Mouse (Mus musculus) midbrain, embryonic 13.5 days (tissue): ENCODE measurements at regions not wholly inside any gene's neighbourhood (a gene's known extent, or its start where the extent isn't known, plus 50 kb on each side); places are given as distances from the start of the nearest gene placed in this dataset.

Source experiments
- ATAC-seq: fragments of 200-750 bp; cut with Nextera tagmentation; 2 replicates; pipeline ENCODE4 v1.8.0; 2017; ENCODE audit warnings: mild to moderate bottlenecking, moderate TSS enrichment, moderate library complexity
- H3K27ac ChIP-seq: fragments of 300-500 bp; sonication (generic); 2 replicates; pipeline ENCODE4 v1.5.1; 2015; ENCODE audit warnings: inconsistent platforms, mild to moderate bottlenecking, moderate library complexity
- H3K27me3 ChIP-seq: fragments of 300-500 bp; sonication (generic); 2 replicates; pipeline ENCODE4 v1.6.1; 2015; ENCODE audit warnings: mild to moderate bottlenecking, inconsistent platforms
- H3K36me3 ChIP-seq: fragments of 300-500 bp; sonication (generic); 2 replicates; pipeline ENCODE4 v1.6.1; 2015; ENCODE audit warnings: mild to moderate bottlenecking, inconsistent platforms
- H3K4me1 ChIP-seq: fragments of 300-500 bp; sonication (generic); replicated peaks from 2 replicates; pipeline ENCODE4 v1.6.1; 2015; ENCODE audit warnings: inconsistent platforms
- H3K4me2 ChIP-seq: fragments of 300-500 bp; sonication (generic); replicated peaks from 2 replicates; pipeline ENCODE4 v1.6.1; 2015; ENCODE audit warnings: moderate library complexity, mild to moderate bottlenecking, inconsistent platforms
- H3K4me3 ChIP-seq: fragments of 300-500 bp; sonication (generic); replicated peaks from 2 replicates; pipeline ENCODE4 v1.5.1; 2015; ENCODE audit warnings: mild to moderate bottlenecking, inconsistent platforms
- H3K9ac ChIP-seq: fragments of 300-500 bp; sonication (generic); replicated peaks from 2 replicates; pipeline ENCODE4 v1.6.1; 2015; ENCODE audit warnings: mild to moderate bottlenecking, inconsistent platforms
- H3K9me3 ChIP-seq: fragments of 300-500 bp; sonication (generic); 2 replicates; pipeline ENCODE4 v1.6.1; 2016; ENCODE audit warnings: mild to moderate bottlenecking, inconsistent platforms
- WGBS: fragments of 180-500 bp; shearing (Covaris S2); methylation state at CpG from one replicate; pipeline ENCODE4 v1.1.7; 2015; 5-methylcytosine and 5-hydroxymethylcytosine counted together

DNA sequence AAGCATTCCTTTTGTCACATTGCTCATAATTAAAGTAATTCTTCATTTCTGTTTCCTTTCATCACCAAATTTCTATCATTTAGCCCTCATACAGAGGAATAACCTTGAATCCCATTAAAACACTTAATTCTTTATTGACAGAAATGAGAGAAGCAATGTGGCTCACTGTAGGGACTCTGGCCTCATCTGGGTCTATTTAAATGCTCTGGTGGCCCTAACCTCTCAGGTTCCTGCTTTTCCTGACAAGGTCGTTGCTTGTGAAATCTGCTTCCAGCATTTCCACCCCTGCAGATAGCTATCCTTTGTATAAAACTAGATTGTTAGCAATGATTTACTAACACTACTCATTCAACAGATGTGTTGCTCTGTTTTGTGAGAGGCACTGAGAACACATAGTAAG, 163.6 kb upstream of the Xrcc4 start:
- Histone ChIP-seq H3K9me3 (no peaks in the 10 kb centered on the region), H3K27me3 (no peaks in the 10 kb centered on the region), H3K9ac (no peak overlapping the region), H3K4me2 (no peak overlapping the region), H3K4me3 (no peak overlapping the region), H3K4me1 (no peaks in the 10 kb centered on the region), H3K36me3 (no peaks in the 10 kb centered on the region), H3K27ac (no peak overlapping the region)
- ATAC-seq = no peak
- WGBS = 41% methylated on average over 1 of the region's 1 CpGs

DNA sequence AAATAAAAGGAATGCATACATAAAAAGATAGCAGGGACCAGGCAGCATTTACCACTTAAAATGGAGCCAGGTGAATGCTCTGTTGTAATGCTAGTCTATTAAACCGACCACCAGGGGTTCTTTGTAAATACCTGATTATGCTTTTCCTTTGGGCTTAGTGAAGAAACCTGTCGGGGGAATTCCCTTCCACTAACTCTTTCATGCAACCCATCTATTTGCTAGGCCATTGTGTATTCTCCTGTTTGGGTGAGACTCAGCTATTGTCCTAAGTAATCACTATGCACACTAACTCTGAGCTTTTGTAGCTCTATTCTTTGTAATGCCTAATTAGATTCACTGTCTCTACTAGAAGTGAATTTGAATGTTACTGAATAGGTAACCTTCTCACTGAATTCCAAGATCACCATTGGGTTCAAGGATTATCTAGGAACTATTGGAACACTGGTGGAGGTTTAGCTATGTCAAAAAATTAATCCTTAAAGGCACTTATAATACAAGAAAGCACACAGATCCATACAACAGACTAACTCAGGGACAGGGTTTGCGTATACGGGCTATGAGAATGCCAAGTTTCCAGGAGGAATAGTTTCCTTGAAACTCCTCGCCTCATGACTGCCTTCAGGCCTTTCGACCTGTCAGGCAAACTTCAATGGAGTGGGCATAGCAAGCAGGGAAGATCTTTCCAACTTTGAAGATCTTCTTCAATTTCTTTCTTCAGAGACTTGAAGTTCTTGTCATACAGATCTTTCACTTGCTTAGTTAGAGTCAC, 156.8 kb upstream of the Xrcc4 start:
- H3K36me3 ChIP-seq = no peaks in the 10 kb centered on the region
- no peaks in the 10 kb centered on the region for H3K4me1 ChIP-seq
- no peaks in the 10 kb centered on the region for H3K9me3 ChIP-seq
- no peak overlapping the region for H3K27ac ChIP-seq
- no peaks in the 10 kb centered on the region for H3K27me3 ChIP-seq
- no peak for ATAC-seq
- no peak overlapping the region for H3K9ac ChIP-seq
- WGBS = 78% methylated on average over 6 of the region's 6 CpGs
- H3K4me3 ChIP-seq = no peak overlapping the region
- no peak overlapping the region for H3K4me2 ChIP-seq

DNA sequence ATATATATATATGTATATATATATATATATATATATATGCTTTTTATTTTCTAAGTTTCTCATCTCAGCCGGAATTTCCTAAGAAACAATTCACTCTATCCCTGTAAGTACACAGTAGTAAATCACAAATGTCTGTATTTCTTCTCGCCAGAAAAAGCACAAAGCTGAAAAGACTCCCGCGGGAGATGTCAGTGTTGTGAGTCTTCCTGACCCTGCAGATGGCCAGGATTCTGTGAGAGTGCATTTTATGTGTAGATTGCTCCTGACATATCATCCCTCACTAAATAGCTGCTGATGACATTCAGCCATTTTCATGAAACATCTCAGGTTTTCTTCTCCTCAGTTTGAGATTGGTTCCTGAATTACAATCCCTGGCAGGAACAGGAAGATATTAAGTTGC, 148.9 kb upstream of the Xrcc4 start:
- Histone ChIP-seq H3K9me3 (no peaks in the 10 kb centered on the region), H3K4me3 (no peak overlapping the region), H3K4me1 (0 out of 2 replicates have a peak, but pooled peaks cover 4% of the 10 kb centered on the region), H3K27me3 (no peaks in the 10 kb centered on the region), H3K4me2 (no peak overlapping the region), H3K9ac (no peak overlapping the region), H3K36me3 (no peaks in the 10 kb centered on the region), H3K27ac (no peak overlapping the region)
- 59% methylated on average over 4 of the region's 4 CpGs for WGBS
- no peak for ATAC-seq

DNA sequence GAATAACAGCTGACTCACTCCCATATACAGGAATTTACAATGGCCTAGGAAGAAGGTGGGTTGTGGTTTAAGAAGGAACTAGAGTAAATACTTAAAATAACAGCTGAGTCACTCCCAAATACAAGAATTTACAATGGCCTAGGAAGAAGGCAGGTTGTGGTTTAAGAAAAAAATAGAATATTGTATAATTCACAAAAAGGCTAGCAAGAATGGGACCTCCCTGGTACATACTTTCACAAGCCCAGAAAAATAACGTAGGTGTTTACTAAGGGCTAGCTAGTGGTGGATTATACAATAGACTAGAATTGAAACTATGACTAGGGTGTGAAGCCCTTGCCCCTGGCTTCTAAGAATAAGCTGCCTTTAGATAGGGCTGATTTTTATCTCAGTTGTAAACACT, 144.6 kb upstream of the Xrcc4 start:
- WGBS = 91% methylated on average over 1 of the region's 1 CpGs
- no peak for ATAC-seq

DNA sequence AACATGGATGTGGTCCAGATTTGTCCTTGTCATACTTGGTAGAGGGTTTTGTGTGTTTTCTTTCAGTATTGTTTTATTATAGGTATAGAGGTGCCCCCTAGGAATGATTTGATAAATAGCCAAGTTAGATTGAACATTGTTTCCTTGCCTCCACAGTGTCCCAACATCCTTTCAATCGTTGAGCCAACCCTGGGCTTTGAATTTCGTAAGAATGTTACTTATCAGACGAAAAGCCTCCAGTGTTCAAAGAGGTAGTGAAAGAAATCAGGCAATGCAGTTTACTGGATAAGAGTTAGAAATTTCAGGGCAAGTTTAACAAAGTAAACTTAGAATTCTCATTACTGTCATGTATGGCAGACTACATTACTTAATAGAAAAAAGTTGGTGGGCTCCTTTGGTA, 144.2 kb upstream of the Xrcc4 start:
- no peak overlapping the region for H3K9ac ChIP-seq
- 0 out of 2 replicates have a peak, but pooled peaks cover 3% of the 10 kb centered on the region for H3K4me1 ChIP-seq
- H3K4me3 ChIP-seq = no peak overlapping the region
- H3K9me3 ChIP-seq = no peaks in the 10 kb centered on the region
- no peak overlapping the region for H3K27ac ChIP-seq
- H3K4me2 ChIP-seq = no peak overlapping the region
- H3K27me3 ChIP-seq = no peaks in the 10 kb centered on the region
- ATAC-seq = no peak
- WGBS = 82% methylated on average over 3 of the region's 3 CpGs
- no peaks in the 10 kb centered on the region for H3K36me3 ChIP-seq

More for the DNA sequence above, 144.6 kb upstream of the Xrcc4 start:
- no peaks in the 10 kb centered on the region for H3K36me3 ChIP-seq
- no peak overlapping the region for H3K4me3 ChIP-seq
- H3K9ac ChIP-seq = no peak overlapping the region
- H3K27me3 ChIP-seq = no peaks in the 10 kb centered on the region
- no peak overlapping the region for H3K27ac ChIP-seq
- no peak overlapping the region for H3K4me2 ChIP-seq
- 0 out of 2 replicates have a peak, but pooled peaks cover 4% of the 10 kb centered on the region for H3K4me1 ChIP-seq
- H3K9me3 ChIP-seq = no peaks in the 10 kb centered on the region

DNA sequence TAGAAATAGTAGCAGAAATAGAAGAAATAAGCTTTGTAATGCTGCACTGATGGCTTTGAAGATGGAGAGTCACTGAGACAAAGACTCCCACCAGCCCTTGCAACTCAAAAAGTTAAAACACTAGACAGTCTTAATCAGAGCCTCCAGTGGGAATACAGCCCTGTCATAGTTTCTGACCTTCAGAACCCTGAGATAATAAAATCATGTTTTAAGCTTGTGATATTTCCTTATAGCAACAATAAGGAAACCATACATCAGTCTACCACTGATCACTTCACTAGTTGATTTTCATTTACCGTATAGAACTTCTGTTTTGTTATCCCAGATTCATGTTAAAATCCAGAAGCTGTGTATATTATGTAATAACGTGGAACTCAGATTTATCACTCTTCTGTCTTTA, 139.7 kb upstream of the Xrcc4 start:
- H3K9ac ChIP-seq = no peak overlapping the region
- no peak for ATAC-seq
- no peaks in the 10 kb centered on the region for H3K36me3 ChIP-seq
- no peak overlapping the region for H3K4me3 ChIP-seq
- no peak overlapping the region for H3K27ac ChIP-seq
- no peaks in the 10 kb centered on the region for H3K27me3 ChIP-seq
- H3K9me3 ChIP-seq = no peaks in the 10 kb centered on the region
- 97% methylated on average over 2 of the region's 2 CpGs for WGBS
- no peaks in the 10 kb centered on the region for H3K4me1 ChIP-seq
- no peak overlapping the region for H3K4me2 ChIP-seq

DNA sequence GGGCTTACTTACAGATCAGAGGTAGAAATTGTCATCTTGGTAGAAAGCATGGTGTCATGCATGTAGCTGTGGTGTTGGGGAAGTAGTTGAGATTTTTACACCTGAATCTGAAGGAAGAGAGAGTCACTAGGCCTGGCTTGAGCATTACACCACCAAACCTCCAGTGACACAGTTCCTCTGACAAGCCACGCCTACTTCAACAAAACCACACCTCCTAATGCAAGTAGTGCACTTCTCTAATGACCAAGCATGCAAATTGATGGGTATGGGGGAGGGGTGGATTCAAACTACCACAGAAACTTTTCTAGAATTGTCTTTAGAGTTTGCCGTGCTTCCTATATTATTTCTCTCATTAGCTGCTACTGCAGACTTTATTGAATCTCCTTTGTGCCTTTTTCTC, 136.8 kb upstream of the Xrcc4 start:
- Histone ChIP-seq H3K27ac (no peak overlapping the region), H3K9ac (no peak overlapping the region), H3K36me3 (no peaks in the 10 kb centered on the region), H3K9me3 (no peaks in the 10 kb centered on the region), H3K4me2 (no peak overlapping the region), H3K4me1 (no peaks in the 10 kb centered on the region), H3K4me3 (no peak overlapping the region), H3K27me3 (no peaks in the 10 kb centered on the region)
- no peak for ATAC-seq
- WGBS = 68% methylated on average over 2 of the region's 2 CpGs

DNA sequence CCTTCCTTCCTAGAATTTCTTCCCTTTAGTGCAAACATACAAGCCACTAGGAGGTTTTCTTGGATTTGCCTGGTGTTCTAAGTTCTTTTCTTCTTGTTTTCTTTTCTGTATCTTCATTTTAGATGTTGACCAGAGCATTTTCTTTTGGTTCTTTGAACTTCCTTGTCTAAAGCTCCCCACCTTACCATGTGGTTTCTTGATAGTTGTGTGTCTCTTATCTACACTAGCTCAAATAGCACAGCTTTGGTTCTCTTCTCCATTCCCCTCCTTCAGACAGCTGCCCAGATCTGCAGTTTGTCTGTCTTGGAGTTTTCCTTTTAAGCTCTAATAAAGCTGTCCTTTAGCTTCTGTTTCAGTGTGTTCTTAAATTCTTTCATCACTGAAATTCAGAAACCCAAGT, 123.0 kb upstream of the Xrcc4 start:
- no peak overlapping the region for H3K27ac ChIP-seq
- H3K36me3 ChIP-seq = no peaks in the 10 kb centered on the region

DNA sequence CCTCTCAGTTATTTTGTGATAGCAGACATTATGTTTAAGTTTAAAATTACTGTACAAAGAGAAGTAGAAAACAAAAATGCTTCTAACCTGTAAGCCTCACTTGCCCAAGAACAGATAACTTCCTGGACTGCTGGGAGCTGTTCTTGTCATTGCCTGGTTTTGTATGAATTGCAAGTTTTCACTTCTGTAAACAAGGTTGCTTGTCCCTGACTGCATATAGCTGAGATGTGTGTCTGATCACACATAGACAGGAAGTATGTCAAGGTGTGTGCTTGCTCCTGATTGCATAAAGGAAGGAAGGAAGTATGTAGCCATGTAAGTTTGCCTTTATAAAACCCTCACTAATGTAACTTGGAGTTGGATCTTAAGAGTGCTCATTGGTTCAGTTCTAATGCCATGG, 118.5 kb upstream of the Xrcc4 start:
- H3K4me1 ChIP-seq = no peaks in the 10 kb centered on the region
- no peak overlapping the region for H3K4me3 ChIP-seq
- H3K9ac ChIP-seq = no peak overlapping the region
- H3K4me2 ChIP-seq = no peak overlapping the region
- no peak overlapping the region for H3K27ac ChIP-seq
- H3K9me3 ChIP-seq = no peaks in the 10 kb centered on the region
- no peaks in the 10 kb centered on the region for H3K36me3 ChIP-seq
- no peaks in the 10 kb centered on the region for H3K27me3 ChIP-seq
- no peak for ATAC-seq

More for the DNA sequence above, 123.0 kb upstream of the Xrcc4 start:
- H3K27me3 ChIP-seq = no peaks in the 10 kb centered on the region
- ATAC-seq = no peak
- no peak overlapping the region for H3K4me3 ChIP-seq
- no peak overlapping the region for H3K9ac ChIP-seq
- no peak overlapping the region for H3K4me2 ChIP-seq
- no peaks in the 10 kb centered on the region for H3K9me3 ChIP-seq
- no peaks in the 10 kb centered on the region for H3K4me1 ChIP-seq
